Mouse (Mus musculus): ENCODE data around the gene Fam187b. TPM values are rescaled to one million over a fixed set of nuclear protein-coding genes. Genes with fewer than 3 reads are reported as not detected.

Gene Fam187b
- total RNA-seq, 1 experiment from 2014 or later, result not detected

DNA sequence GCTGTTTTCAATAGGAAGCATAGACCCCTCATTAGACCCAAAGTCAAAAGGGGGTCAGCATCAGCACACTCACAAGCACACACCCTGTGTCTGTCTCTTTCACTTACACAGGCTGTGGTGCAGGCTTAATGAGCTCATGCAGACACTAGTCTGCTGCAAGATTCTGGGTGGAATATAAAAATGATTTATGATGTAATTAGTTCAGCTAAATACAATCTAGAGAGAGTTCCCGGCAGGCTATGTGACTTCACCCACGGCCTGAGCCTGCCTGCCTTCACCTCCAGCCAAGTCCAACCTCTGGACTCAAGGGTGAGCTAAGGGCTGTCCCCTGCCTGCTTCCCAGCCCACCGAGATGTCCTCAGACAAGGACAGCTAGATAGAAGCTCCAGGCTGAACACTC is 35.3 kb downstream of the Fam187b start:
- DNase-seq, result no peak

DNA sequence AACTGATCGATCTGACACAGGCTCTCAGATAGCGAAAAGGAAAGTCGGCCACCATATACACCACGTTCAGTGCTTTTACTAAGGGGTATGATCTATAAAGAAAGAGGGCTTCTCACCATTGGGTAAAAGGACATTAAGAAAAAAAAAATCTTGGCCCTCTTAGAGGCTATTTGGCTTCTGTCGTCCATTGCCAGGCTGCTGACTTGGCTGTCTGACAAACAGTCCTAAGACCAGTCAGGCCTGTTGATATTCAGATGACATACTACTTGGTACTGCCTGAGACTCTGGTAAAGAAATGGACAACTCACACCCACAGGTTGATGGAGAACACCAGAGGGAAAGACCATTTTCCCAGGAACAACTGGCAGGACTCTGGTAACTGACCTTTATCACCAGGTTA is 39.4 kb downstream of the Fam187b start:
- DNase-seq, result no peak

DNA sequence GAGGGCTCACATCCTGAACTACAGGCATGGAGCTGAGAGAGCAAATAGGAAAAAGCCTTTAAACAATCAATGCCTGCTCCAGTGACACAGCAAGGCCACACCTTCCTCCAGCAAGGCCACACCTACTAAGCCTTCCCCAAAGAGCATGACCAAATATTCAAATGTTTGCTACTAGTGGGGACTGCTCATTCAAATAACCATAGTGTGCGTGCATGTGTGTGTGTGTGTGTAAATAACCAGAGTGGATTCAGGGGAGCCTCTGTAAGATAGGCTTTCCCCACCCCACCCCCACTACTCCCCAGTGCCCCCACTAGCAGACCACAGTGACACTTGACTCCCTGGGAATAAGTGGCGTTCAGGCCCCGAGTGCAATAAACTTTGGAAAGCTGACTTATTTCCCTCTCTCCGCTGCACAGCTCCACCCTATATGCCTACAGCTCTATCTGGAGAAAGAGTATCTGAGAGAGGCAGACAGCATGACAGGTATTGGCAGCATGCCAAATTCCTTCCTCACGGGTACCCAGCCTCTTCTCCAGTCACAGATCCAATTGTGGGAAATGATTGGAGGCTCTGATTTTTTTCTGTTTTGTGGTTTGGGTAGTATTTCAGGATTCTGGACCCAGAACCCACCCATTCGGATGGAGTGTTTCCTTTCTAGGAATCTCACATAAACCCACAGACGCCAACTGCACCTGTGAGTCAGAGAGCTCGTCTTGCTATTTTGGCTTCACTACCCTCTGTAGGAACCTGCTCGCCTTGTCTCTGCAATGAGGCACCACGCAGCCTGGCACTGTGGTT is 43.7 kb downstream of the Fam187b start:
- peak; percentile 19 for DNase-seq

DNA sequence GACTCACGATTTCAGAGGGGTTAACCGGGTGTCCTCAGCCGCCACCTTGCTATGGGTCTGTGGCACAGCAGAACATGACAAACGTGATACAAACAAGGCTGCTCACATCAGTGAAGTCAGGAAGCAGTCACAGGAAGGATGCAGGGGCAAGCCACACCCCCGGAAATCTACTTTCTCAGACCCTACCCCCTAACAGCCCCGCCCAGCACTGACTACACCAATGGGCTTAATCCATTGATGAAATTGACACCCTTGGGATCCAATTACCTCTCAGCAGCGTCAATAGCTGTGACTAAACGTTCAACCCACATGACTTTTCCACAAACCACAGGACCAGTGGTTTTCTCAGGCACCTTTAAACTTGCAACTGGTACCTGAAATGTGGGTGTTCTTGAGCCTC is 55.0 kb downstream of the Fam187b start:
- no peak for DNase-seq

DNA sequence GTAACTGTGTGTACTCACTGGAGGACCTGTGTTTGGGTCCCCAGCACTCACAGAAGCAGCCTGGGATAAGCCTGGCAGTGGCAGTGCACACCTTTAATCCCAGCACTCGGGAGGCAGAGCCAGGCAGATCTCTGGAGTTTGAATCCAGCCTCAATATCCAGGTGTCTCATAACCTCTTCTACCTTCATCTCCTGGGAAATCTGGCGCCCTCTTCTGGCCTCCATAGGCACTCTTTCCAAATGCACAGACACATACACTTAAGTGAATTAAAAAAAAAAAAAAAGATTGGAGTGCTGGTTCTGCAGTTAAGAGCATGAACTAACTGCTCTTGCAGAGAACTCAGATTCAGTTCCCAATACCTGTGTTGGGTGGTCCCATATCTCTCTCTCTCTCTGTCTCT is 57.1 kb downstream of the Fam187b start:
- no peak for DNase-seq

DNA sequence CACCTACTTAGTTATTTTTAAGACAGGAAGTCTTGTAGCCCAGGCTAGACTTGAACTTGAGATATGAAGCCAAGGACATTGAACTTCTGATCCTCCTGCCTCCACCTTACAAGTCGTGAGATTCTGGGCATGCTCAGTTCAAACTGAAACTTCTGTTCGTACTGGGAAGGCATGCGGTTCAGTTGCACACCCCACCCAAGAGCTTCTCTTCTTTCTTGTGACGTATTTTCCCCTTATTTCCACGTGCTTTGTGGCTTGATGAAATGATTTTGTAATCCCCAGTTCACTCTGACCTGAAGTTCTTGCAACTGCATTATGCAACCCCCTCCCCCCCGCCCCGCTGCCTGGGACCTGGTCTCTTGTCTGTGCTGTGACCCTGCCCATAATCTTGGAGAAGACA is 58.1 kb downstream of the Fam187b start:
- no peak for DNase-seq

DNA sequence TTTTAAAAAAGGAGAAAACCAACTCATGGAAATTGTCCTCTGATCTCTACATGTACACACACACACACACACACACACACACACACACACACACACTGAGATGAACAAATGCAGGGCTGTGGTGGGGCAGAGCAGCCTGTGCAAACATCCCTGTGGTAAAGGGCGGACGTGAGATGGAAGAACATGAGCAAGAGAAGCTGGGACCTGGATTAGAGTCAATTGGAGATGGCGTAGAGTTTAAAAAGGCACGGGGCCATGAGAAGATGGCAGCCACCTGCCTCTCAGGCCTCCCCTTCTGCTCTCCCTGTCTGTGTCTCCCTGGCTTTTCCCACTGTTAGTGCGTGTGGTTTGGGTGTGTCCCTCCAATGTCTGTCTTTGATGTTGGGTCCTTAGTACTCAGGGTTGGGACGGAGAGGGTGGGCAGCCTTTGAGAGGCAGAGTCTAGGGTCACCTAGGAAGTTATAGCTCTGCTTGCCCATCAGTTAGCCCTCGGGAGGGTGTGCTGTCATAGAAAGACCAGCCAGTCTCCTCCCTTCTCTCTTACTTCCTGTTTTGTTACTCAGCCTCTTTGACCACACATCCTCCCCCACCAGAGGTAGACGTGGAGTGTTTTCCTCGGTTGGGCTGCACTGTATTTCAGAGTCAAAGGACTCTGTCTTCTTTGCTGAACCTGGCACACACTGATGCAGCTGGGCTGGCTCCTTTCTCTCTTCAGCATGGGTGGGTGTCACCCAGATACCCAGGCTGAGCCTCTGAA is 60.0 kb downstream of the Fam187b start:
- DNase-seq, result no peak

DNA sequence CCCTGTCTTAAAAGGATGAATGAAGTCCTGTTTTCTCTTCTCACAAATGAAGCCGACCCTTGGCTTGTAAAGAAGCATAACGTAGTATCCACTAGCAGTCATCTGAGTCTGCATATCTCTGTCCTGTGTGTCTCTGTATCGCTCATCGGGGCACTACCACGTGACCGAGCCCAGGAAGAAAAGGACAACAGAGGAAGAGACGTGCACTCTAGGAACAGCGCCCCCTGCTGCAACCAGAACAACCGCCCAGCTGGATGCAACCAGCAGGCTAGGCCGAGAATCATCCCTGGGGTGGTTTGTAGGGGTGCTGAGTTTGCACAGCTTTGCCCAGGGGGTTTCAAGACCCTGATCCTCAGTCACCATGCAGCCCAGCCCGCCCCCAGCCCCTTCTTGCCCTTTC is 61.2 kb downstream of the Fam187b start:
- DNase-seq, result no peak

DNA sequence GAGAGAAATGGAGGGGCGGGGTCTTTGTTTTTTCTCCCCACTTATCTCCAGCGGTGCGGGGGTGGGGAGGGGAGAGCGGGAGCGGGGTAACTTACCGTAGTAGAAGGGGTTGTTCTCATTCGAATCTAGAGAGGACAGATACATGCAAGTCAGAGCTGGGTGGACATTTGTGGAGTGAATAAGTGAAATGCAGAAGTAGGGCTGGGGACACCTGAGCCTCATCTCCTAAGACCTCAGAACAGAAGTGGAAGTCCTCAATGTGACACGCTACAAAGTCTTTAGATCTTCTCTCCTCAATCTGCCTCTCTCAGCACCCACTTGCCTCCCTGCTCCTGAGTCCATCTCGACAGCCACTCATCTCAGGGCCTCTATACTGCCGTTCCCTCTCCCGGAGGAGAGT is 61.7 kb downstream of the Fam187b start:
- DNase-seq, result no peak

DNA sequence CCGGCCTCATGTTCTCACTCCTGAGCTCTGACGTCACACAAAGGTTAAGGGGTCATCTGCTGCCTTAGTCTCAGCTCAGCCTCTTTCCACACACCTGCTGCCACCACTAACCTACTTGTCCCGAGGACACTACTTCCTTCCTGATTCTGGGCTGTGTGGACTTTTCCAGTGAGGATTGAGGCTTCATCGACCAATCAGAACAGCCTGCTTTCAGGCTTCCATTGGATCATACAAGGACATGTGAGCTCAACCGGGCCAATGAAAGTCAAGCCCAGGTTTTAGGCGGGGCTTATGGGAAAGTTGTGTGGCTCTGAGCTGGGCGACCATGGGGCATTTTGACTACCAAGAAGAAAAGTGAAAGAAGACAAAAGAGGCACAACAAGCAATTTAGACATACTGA is 63.3 kb downstream of the Fam187b start:
- DNase-seq, result no peak

DNA sequence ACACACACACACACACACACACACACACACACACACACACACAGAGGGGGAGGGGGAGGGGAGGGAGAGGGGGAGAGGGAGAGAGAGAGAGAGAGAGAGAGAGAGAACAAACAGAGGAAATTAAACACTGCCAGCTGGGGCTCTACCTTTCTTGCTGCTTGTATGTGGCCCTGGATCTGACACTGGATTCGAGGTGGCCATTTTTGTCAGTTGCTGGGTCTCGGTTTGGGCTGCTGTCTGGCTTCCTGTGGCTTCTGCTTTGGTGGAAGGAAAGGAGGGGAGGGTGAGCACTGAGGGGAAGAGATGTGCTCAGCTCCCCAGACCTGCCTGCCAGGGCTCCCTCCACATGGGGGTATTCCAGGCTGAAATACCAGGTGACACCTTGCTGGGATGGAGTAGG is 64.1 kb downstream of the Fam187b start:
- no peak for DNase-seq

DNA sequence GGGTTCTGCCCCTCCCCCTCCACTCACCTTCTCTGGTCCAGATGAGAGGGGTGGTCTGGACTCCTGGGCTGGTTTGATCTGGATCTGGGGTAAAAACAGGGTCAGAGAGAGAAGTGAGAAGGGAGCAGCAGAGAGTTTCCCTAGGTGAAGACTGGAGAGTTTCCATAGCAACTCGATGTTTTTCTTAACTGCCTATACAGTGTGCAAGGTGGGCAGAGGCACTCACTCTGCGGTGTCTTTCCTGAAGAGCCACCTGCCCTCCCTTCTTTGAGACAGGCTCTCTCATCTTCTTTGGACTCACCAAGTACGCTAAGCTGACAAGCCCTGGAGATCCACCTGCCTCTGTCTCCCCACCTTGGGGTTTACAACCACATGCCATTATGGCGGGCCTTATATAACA is 65.4 kb downstream of the Fam187b start:
- no peak for DNase-seq

Other genes with a start within 250 kb of the Fam187b start
- 209 TPM in 2 replicates for gene Tmem147, start 244.2 kb upstream of the Fam187b start, total RNA-seq (2021)
- gene Gapdhs, start 230.1 kb upstream of the Fam187b start, total RNA-seq (2021), result not detected in 2 replicates
- gene Sbsn, start 222.3 kb upstream of the Fam187b start, total RNA-seq (2021), result 310 and 338 TPM in 2 replicates
- 1.4 and 2.6 TPM in 2 replicates for gene Dmkn, start 210.0 kb upstream of the Fam187b start, total RNA-seq (2021)
- not detected in 2 replicates for gene Krtdap, start 185.9 kb upstream of the Fam187b start, total RNA-seq (2021)
- 0.52 TPM in 1 of 2 replicates, not detected in the other for gene Ffar2, start 150.0 kb upstream of the Fam187b start, total RNA-seq (2021)
- gene Ffar3, start 117.6 kb upstream of the Fam187b start, total RNA-seq (2021), result 0.70 TPM in 1 of 2 replicates, not detected in the other
- gene Ffar1, start 112.2 kb upstream of the Fam187b start, total RNA-seq (2021), result not detected in 2 replicates
- gene Cd22, start 93.4 kb upstream of the Fam187b start, total RNA-seq (2021), result 0.30 TPM in 1 of 2 replicates, not detected in the other
- 0.21 TPM in 1 of 2 replicates, not detected in the other for gene Mag, start 58.9 kb upstream of the Fam187b start, total RNA-seq (2021)
- gene Hamp2, start 49.1 kb upstream of the Fam187b start, total RNA-seq (2021), result 2.4 and 9.8 TPM in 2 replicates
- 11.2 and 12.4 TPM in 2 replicates for gene Hamp, start 29.8 kb upstream of the Fam187b start, total RNA-seq (2021)
- gene Usf2, start 17.0 kb upstream of the Fam187b start, total RNA-seq (2021), result 150 and 153 TPM in 2 replicates
- gene Lsr, start 326 bp upstream of the Fam187b start, total RNA-seq (2021), result 4.7 and 5.1 TPM in 2 replicates
- 35.9 and 36.5 TPM in 2 replicates for gene Fxyd5, start 68.7 kb downstream of the Fam187b start, total RNA-seq (2021)
- gene Fxyd7, start 77.7 kb downstream of the Fam187b start, total RNA-seq (2021), result 0.55 TPM in 1 of 2 replicates, not detected in the other
- gene Fxyd1, start 83.4 kb downstream of the Fam187b start, total RNA-seq (2021), result 151 and 212 TPM in 2 replicates
- gene Lgi4, start 85.6 kb downstream of the Fam187b start, total RNA-seq (2021), result 3.7 and 3.8 TPM in 2 replicates
- 0.73 and 1.9 TPM in 2 replicates for gene Fxyd3, start 102.9 kb downstream of the Fam187b start, total RNA-seq (2021)
- 1.4 and 4.5 TPM in 2 replicates for gene Hpn, start 141.5 kb downstream of the Fam187b start, total RNA-seq (2021)
- 10.1 and 11.3 TPM in 2 replicates for gene Scn1b, start 153.2 kb downstream of the Fam187b start, total RNA-seq (2021)
- gene Gramd1a, start 182.1 kb downstream of the Fam187b start, total RNA-seq (2021), result 42.9 and 50.5 TPM in 2 replicates